Mouse (Mus musculus): ENCODE data around the gene Alcam. TPM values are rescaled to one million over a fixed set of nuclear protein-coding genes. Genes with fewer than 3 reads are reported as not detected.

Gene Alcam
- polyA plus RNA-seq, 1 experiment: 6.9 TPM

DNA sequence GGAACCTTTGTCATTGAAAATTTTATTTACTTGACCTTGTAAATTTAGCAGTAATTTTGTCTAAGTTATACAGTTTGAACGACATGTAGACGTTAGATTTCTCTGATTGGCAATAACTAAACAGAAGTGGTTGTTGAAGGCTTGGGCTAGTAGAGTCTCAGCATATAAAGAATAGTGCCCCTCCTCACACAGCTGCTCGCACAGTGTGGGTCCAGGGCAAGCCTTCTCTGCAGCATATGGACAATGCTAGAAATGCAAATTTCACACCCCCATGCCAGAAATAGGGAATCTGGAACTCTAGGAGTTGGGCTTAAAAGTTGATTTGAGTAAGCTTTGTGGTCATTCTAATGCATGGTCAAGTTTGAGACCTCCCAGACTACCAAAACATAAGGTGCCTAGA lies 23.8 kb downstream of the Alcam start:
- H3K4me1 ChIP-seq (ENCODE audit: control insufficient read depth, insufficient read depth, low read length): no peaks in the 10 kb centered on the region
- no peak for DNase-seq
- H3K4me3 ChIP-seq (ENCODE audit: insufficient read depth, low read depth, low read length): no peak overlapping the region
- 76% methylated on average over 3 of the region's 3 CpGs for WGBS
- no peak for TF ChIP-seq POLR2A (IDR thresholded peaks at IDR 0.05; ENCODE audit: low read depth, low read length)
- TF ChIP-seq CTCF (conservative IDR thresholded peaks at IDR 0.05; ENCODE audit: insufficient read depth, insufficient read length, low read depth, low read length): no peak
- no peaks in the 10 kb centered on the region for H3K36me3 ChIP-seq (ENCODE audit: control insufficient read depth, insufficient read depth, low read length)
- H3K27me3 ChIP-seq (replicated peaks; ENCODE audit: control insufficient read depth, insufficient read depth, low read length): no peaks in the 10 kb centered on the region
- H3K27ac ChIP-seq (ENCODE audit: insufficient read depth, low read depth, low read length): no peak overlapping the region

DNA sequence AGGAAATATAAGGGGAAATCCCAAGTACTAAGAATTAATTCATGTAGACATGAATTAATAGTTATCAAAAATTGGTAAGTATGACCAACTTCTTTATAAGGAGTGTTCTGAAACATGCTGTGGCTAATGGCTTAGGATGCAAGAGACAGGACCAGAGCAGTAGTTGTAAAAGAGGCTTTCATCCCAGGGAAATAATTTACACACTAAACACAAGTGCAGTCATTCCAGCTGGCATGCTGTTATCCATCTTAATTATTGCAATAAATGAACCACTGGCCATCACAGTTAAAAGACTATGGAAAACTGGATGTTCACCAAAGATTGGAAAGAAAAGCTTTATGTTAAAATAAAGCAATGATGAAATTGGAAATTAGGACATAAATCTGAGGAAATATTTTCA lies 24.2 kb downstream of the Alcam start:
- DNase-seq: no peak
- no peaks in the 10 kb centered on the region for H3K36me3 ChIP-seq (ENCODE audit: control insufficient read depth, insufficient read depth, low read length)
- H3K4me1 ChIP-seq (ENCODE audit: control insufficient read depth, insufficient read depth, low read length): no peaks in the 10 kb centered on the region
- no peak overlapping the region for H3K4me3 ChIP-seq (ENCODE audit: insufficient read depth, low read depth, low read length)
- H3K27ac ChIP-seq (ENCODE audit: insufficient read depth, low read depth, low read length): no peak overlapping the region
- TF ChIP-seq CTCF (conservative IDR thresholded peaks at IDR 0.05; ENCODE audit: insufficient read depth, insufficient read length, low read depth, low read length) (no peak), POLR2A (IDR thresholded peaks at IDR 0.05; ENCODE audit: low read depth, low read length) (no peak)
- H3K27me3 ChIP-seq (replicated peaks; ENCODE audit: control insufficient read depth, insufficient read depth, low read length): no peaks in the 10 kb centered on the region

DNA sequence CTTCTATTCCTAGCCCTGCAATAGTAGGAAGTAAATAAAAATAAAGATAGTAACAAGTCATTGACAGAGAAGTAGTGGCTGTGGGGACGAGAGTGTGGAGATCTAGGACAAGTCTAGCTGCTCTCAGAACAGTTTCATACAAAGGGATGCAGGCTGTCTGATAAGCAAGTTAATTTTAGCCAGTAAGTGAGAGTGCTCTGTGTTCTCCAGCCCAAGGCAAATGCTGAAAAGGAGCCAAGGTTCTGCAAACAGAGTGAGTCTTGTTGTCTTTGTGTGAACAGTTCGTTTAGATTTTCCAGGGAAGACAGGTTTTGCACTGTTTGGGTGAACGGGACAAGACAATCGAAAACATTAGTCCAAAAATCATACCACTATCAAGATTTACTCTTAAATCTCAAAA lies 25.4 kb downstream of the Alcam start:
- no peaks in the 10 kb centered on the region for H3K27me3 ChIP-seq (replicated peaks; ENCODE audit: control insufficient read depth, insufficient read depth, low read length)
- TF ChIP-seq CTCF (conservative IDR thresholded peaks at IDR 0.05; ENCODE audit: insufficient read depth, insufficient read length, low read depth, low read length) (no peak), POLR2A (IDR thresholded peaks at IDR 0.05; ENCODE audit: low read depth, low read length) (no peak)
- 65% methylated on average over 4 of the region's 4 CpGs for WGBS
- H3K36me3 ChIP-seq (ENCODE audit: control insufficient read depth, insufficient read depth, low read length): no peaks in the 10 kb centered on the region
- no peak overlapping the region for H3K4me3 ChIP-seq (ENCODE audit: insufficient read depth, low read depth, low read length)
- no peak for DNase-seq
- no peaks in the 10 kb centered on the region for H3K4me1 ChIP-seq (ENCODE audit: control insufficient read depth, insufficient read depth, low read length)
- no peak overlapping the region for H3K27ac ChIP-seq (ENCODE audit: insufficient read depth, low read depth, low read length)

DNA sequence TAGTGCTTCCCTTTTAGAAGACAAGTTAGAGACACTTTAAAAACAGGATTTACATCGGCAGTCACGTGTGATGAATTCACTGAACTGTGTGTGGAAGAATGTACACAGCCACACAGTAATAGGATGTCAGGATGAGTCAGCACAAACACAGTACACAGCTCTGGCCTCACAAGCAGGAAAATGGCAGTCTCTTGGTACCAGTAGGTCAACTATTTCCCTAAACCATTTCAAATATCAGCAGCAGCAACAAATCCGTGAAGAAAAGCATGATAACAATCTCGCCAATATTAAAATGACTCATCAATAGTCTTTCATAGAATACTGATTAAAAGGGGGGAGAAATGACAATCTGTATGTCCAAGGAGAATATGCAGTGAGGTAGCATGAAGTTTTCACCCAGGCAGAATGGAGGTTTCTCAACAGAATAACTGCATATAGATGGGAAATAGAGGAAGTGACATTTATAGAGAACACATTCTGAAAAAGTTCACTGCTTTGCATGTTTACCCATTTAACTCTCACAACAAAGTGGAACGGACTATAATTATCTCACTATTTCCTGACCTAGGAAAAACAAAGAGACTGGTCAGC lies 35.2 kb downstream of the Alcam start:
- Histone ChIP-seq H3K4me3 (ENCODE audit: insufficient read depth, low read depth, low read length) (no peak overlapping the region), H3K4me1 (ENCODE audit: control insufficient read depth, insufficient read depth, low read length) (no peaks in the 10 kb centered on the region; the same call in 1 of the 2 replicates), H3K36me3 (ENCODE audit: control insufficient read depth, insufficient read depth, low read length) (no peaks in the 10 kb centered on the region), H3K27ac (ENCODE audit: insufficient read depth, low read depth, low read length) (no peak overlapping the region), H3K27me3 (replicated peaks; ENCODE audit: control insufficient read depth, insufficient read depth, low read length) (no peaks in the 10 kb centered on the region)
- no peak for TF ChIP-seq POLR2A (IDR thresholded peaks at IDR 0.05; ENCODE audit: low read depth, low read length)
- TF ChIP-seq CTCF (conservative IDR thresholded peaks at IDR 0.05; ENCODE audit: insufficient read depth, insufficient read length, low read depth, low read length): no peak
- 44% methylated on average over 5 of the region's 5 CpGs for WGBS
- DNase-seq: no peak

DNA sequence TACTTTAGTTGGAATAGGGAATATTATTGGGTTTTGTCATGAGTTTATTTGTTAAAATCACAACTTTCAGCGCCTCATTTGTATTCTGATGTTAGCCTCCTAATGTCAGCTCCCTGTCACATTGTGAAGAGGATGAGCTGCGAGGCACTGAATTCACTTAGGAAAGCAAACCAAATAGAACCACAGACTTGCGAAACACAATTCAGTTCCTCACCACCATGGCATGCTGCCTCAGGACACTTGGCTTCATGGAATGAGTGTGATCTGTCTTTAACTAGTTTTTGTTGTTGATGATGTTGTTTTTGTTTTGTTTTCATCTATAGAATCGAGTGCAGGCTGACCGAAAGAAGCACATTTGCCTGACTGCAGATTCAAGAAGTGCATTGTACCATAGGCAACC lies 35.9 kb downstream of the Alcam start:
- 73% methylated on average over 5 of the region's 5 CpGs for WGBS
- no peak for DNase-seq

DNA sequence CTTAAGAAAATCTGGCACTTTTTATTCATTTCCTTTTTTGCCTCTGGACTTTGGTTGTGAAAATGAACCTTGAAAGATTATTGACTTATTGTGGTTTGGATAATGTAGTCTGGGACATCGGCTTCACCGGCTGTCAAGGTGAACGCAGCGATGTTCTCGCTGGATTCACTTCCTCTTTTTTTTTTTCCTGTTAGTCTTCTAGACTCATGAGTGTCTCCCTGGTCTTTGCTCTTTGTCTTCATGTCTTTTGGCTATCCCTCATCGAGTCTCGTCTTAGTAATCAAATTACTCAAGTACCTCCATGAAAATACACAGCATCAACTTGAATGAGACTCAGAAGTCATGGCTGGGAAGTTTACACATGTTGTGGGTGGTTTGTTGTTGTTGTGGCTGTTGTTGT lies 36.7 kb downstream of the Alcam start:
- Histone ChIP-seq H3K36me3 (ENCODE audit: control insufficient read depth, insufficient read depth, low read length) (no peaks in the 10 kb centered on the region), H3K4me1 (ENCODE audit: control insufficient read depth, insufficient read depth, low read length) (no peaks in the 10 kb centered on the region; the same call in 1 of the 2 replicates), H3K4me3 (ENCODE audit: insufficient read depth, low read depth, low read length) (no peak overlapping the region), H3K27ac (ENCODE audit: insufficient read depth, low read depth, low read length) (no peak overlapping the region), H3K27me3 (replicated peaks; ENCODE audit: control insufficient read depth, insufficient read depth, low read length) (no peaks in the 10 kb centered on the region)
- WGBS: 89% methylated on average over 7 of the region's 7 CpGs
- no peak for DNase-seq
- TF ChIP-seq CTCF (conservative IDR thresholded peaks at IDR 0.05; ENCODE audit: insufficient read depth, insufficient read length, low read depth, low read length) (no peak), POLR2A (IDR thresholded peaks at IDR 0.05; ENCODE audit: low read depth, low read length) (no peak)

More for the DNA sequence above, 35.9 kb downstream of the Alcam start:
- H3K27me3 ChIP-seq (replicated peaks; ENCODE audit: control insufficient read depth, insufficient read depth, low read length): no peaks in the 10 kb centered on the region
- H3K4me1 ChIP-seq (ENCODE audit: control insufficient read depth, insufficient read depth, low read length): no peaks in the 10 kb centered on the region; the same call in 1 of the 2 replicates
- no peaks in the 10 kb centered on the region for H3K36me3 ChIP-seq (ENCODE audit: control insufficient read depth, insufficient read depth, low read length)
- no peak overlapping the region for H3K4me3 ChIP-seq (ENCODE audit: insufficient read depth, low read depth, low read length)
- no peak for TF ChIP-seq CTCF (conservative IDR thresholded peaks at IDR 0.05; ENCODE audit: insufficient read depth, insufficient read length, low read depth, low read length)
- no peak for TF ChIP-seq POLR2A (IDR thresholded peaks at IDR 0.05; ENCODE audit: low read depth, low read length)
- H3K27ac ChIP-seq (ENCODE audit: insufficient read depth, low read depth, low read length): peak overlapping the region; percentile 23; the same call in 1 of the 2 replicates

DNA sequence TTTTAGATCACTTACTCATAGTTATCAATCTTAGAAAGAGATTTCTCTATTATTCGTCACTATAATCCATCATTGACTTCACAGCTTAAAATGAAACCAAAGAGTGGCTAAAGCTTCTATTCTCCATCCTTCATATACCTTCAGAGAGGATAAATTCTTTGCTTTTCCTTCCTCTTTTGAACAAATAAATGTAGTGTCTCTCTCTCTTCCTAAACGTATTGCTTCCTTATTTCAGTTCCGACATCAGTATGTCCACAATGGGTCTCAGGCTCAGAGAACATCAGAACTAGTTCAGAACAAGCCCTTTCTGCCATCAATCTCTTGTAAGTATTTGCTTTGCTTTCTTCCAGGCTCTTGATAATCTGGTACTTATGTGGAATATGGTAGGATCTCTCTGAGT lies 40.2 kb downstream of the Alcam start:
- no peak for TF ChIP-seq CTCF (conservative IDR thresholded peaks at IDR 0.05; ENCODE audit: insufficient read depth, insufficient read length, low read depth, low read length)
- no peak for TF ChIP-seq POLR2A (IDR thresholded peaks at IDR 0.05; ENCODE audit: low read depth, low read length)
- Histone ChIP-seq H3K27ac (ENCODE audit: insufficient read depth, low read depth, low read length) (no peak overlapping the region), H3K4me1 (ENCODE audit: control insufficient read depth, insufficient read depth, low read length) (no peaks in the 10 kb centered on the region; the same call in 1 of the 2 replicates), H3K27me3 (replicated peaks; ENCODE audit: control insufficient read depth, insufficient read depth, low read length) (no peaks in the 10 kb centered on the region), H3K36me3 (ENCODE audit: control insufficient read depth, insufficient read depth, low read length) (no peaks in the 10 kb centered on the region), H3K4me3 (ENCODE audit: insufficient read depth, low read depth, low read length) (no peak overlapping the region)
- 86% methylated on average over 3 of the region's 3 CpGs for WGBS
- DNase-seq: no peak

All from kidney, adult 2 months (tissue).